Mouse (Mus musculus) heart, postnatal 0 days (tissue): ENCODE measurements around the gene Jazf1.

Source experiments
- CTCF ChIP-seq: IDR thresholded peaks from 2 replicates; pipeline ENCODE4 v1.5.1; 2016; ENCODE audit warnings: antibody characterized with exemption, control low read depth, low read depth
- EP300 ChIP-seq: IDR thresholded peaks from 2 replicates; pipeline ENCODE4 v1.6.1; 2016; ENCODE audit warnings: antibody characterized with exemption, low read depth

DNA sequence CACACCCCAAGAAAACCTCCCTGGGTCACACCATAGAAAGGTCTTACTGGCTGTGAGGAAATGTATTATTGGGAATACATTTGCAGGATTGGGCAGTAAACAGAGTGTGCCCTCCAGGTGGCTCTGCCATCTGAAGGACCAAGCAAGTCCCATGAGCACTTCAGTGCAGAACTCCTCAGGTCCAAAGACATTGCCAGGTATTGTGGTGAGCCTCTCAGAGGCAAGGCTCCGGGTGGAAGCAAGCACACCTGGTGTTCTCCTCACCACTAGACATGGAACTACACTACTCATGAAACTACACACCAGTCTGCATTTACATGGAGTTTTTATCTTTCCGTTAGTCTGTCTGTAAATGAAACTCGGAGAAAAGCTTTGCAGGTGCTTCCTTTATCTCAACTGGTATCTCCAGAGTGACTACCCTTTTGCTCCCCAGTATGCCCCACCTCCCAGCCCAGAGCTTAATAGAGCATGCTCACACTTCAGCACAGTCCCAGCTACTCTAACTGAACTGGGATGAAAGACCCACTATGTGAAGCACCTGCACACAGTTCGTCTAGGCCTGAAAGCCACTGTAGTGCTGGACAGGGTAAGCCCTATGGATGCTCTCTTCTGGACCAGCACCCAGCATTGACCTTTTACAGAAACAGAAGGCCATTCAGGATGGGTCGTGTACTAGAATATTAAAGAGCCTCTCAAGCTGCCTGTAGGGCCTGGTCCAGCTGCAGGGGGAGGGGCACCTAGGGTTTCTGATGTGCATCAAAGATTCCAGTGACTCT, 156.1 kb downstream of the Jazf1 start:
- no peak for TF ChIP-seq CTCF
- no peak for TF ChIP-seq EP300
